Mouse (Mus musculus): Measurements from ENCODE around the gene Adamts14. TPM values are rescaled to one million over a fixed set of nuclear protein-coding genes. Genes with fewer than 3 reads are reported as not detected.

The Adamts14 gene
- total RNA-seq, 4 experiments from 2014 or later, result 0.31 to 0.58 (median 0.47) TPM

DNA sequence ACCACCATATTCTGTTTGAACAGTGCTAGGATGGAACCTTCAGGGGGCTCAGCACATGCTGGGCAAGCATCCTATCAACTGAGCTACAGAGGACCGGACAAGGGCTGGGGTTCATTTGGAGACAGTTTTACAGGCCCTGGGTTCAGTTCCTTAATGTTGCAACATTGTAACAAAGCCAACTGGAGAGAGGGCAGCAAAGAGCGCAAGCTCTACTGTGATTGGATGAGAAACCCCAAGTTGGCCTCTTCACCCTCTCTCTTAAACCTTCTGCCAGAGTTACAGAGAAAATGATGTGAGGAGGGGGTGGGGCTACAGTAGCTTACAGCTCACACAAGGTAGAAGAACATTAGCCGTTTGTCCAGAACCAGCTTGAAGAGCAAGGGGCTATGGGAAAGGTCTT is 86.2 kb downstream of the Adamts14 start:
- DNase-seq (ENCODE audit: low spot score in 2 of 2), result no peak

GRCm38 (mm10) chr10:61179927-61180326 is 93.3 kb downstream of the Adamts14 start:
- DNase-seq (ENCODE audit: low spot score in 2 of 2), result no peak

- no peak for DNase-seq (ENCODE audit: low spot score in 2 of 2)
Observed at GRCm38 (mm10) chr10:61178687-61179086, 94.6 kb downstream of the Adamts14 start.

DNA sequence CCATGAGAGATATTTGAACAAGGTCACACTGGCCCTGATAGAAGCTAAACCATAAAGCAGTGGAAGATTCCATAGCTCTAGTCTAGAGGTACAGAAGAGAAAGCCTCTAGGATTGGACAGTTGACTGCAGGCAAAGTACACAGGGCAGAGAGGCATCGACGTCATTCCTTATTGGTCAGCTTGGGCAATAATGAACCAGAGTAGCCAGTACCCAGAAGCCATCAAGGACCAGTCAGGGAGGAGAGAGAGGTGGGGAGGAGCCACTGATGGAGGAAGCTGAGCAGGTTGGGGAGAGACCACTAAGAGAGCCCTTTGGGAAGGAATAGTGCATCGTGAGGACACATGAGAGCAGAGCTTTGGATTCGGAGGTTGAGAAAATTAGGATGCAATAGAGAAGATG is 95.5 kb downstream of the Adamts14 start:
- no peak for DNase-seq (ENCODE audit: low spot score in 2 of 2)

DNA sequence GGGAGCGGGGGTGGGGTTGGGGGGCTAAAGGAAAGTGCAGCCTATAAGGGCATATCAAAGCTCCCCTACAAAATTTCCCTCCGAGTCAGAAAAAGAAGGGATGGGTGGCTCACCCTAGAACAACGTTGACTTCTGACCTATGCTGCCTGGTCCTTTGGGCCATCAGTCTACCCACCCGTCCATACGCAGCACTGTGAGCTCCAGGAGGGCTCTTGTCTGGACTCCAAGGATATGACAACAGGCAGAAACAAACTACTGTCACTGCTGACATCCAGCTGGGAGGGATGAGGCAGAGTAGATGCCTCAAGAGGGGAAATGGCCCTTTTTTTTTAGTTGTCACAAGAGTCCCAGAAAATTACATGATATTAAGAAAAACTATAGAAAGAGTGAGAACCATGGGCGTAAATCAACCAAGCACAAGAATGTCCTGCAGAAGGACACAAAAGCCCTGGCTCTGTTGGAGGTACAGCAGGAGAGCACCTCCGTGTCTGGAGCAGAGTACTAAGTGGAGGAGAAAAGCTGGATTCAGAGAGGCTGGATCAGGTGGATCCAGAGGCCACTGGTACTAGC is 96.9 kb downstream of the Adamts14 start:
- no peak for DNase-seq (ENCODE audit: low spot score in 2 of 2)

DNA sequence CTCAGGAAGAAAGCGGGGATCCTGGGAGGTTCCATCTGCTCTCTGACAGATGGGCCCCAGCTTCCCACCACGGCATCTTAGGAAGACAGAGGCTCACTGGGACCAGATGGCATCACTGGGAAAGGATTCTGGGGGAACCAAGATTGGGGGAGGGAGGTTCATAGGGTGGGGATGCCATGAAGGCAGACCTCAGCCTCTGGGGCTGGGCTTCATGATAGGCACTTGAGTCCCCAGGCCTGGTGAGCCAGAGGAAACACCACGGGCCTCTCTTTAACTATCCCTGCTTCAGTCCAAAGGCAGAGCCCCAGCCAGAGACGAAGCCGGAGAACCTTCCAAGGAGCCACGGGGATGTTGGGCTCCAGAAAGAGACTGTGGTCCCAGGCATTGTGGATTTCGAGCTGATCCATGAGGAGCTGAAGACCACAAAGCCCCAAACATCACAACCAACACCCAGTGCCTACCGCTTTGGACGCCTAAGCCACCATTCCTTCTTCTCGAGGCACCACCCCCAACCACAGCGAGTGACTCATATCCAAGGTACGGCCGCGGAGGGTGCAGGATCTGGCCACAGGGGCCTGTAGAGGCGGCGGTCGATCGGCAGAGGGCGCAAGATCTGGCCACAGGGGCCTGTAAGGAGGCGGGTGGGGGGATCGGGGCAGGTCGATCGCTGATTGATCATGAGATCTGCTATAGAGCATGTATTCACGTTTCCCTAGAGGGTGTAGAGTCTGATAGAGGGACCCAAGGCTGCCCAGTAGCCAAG is 97.6 kb downstream of the Adamts14 start:
- no peak for DNase-seq (ENCODE audit: low spot score in 2 of 2)

- DNase-seq (ENCODE audit: low spot score in 2 of 2), result no peak
Observed at GRCm38 (mm10) chr10:61174711-61175441, 98.4 kb downstream of the Adamts14 start.

- DNase-seq (ENCODE audit: low spot score in 2 of 2), result no peak
Observed at GRCm38 (mm10) chr10:61172496-61172895, 100.7 kb downstream of the Adamts14 start.

DNA sequence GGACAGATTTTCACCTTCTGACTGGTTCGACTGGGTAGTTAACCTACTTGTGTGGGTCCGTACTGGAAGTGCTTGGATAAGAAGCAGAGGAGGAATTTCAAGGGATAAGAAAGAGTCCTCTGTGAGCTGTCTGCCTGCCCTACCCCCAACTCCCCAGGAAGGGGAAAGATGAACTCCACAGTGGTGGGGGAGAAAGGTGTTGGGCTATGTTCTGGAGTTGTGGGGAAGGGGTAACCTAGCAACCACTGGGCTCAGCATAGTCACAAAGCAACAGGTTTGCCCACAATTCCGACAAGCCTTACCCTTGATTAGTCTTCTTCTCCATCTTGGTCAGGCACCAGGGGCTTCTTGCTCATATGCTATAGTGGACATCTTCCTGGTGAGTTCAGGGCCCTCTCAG is 101.6 kb downstream of the Adamts14 start, which contains the start of gene Tbata:
Gene Tbata (plus strand): TSS at position 301 of the 400 bp plus-strand sequence.
- DNase-seq (ENCODE audit: low spot score in 2 of 2), result no peak

GRCm38 (mm10) chr10:61168393-61168792 is 104.8 kb downstream of the Adamts14 start:
- DNase-seq (ENCODE audit: low spot score in 2 of 2), result no peak

GRCm38 (mm10) chr10:61167333-61168096 is 105.7 kb downstream of the Adamts14 start:
- no peak for DNase-seq (ENCODE audit: low spot score in 2 of 2)

GRCm38 (mm10) chr10:61162366-61162765 is 110.9 kb downstream of the Adamts14 start:
- DNase-seq (ENCODE audit: low spot score in 2 of 2), result no peak

GRCm38 (mm10) chr10:61160671-61161070 is 112.6 kb downstream of the Adamts14 start:
- peak in 1 of 2 experiments; percentile 37 for DNase-seq (ENCODE audit: low spot score in 2 of 2)

- no peak for DNase-seq (ENCODE audit: low spot score in 2 of 2)
Observed at GRCm38 (mm10) chr10:61160089-61160488, 113.1 kb downstream of the Adamts14 start.

DNA sequence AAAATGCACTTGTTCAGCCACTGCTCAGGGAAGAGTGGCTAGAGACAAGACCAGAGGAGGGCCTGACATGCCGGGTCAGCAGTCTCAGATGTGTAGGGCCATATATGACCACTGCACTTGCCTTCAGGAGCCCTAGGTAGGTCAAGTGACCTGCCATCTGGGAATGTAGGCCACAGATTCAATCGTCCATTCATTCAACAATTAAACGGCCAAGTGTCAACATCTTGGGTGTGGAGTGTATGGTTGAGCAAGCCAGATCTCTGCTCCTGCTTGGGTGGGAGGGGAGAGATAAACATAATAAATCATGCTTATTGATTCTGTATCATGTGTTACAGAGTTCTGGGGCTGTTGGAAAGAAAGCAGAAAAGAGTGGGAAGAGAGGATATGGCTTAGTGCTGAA is 114.6 kb downstream of the Adamts14 start:
- DNase-seq (ENCODE audit: low spot score in 2 of 2), result no peak

DNA sequence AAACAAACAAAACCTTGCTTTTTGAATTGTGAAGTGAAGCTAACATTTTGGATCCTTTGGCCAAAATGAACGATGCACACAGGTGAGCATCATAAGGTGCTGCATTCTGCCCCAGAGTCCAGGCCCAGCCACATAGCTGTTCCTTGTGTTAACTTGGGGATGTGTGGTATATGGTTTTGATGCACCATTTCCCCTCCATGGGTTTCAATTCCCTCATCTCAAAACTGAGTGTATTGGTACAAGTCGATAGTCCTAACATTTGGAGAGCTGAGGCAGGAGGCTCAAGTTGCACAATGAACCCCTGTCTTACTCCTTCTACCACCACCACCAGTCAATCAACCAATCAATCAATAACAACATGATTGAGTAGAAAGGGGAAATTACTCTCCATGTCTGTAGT is 116.8 kb downstream of the Adamts14 start:
- no peak for DNase-seq (ENCODE audit: low spot score in 2 of 2)

DNA sequence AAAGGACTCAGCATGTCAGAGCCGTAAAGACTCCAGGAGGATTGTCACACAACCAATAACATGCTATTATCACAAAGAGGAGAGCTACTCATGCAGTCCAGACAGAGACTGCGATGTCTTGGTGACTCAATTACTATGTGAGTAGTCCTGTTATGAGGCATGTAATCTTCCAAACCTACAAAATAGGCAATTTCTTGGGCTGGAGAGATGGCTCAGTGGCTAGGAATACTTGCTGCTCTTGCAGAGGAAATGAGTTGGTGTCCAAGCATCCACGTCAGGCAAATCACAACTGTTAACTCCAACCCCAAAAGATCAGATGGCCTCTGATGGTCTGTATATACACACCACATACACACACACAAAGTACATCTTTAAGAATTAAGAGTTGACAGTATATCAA is 117.6 kb downstream of the Adamts14 start:
- no peak for DNase-seq (ENCODE audit: low spot score in 2 of 2)

GRCm38 (mm10) chr10:61152131-61152530 is 121.1 kb downstream of the Adamts14 start:
- no peak for DNase-seq (ENCODE audit: low spot score in 2 of 2)

DNA sequence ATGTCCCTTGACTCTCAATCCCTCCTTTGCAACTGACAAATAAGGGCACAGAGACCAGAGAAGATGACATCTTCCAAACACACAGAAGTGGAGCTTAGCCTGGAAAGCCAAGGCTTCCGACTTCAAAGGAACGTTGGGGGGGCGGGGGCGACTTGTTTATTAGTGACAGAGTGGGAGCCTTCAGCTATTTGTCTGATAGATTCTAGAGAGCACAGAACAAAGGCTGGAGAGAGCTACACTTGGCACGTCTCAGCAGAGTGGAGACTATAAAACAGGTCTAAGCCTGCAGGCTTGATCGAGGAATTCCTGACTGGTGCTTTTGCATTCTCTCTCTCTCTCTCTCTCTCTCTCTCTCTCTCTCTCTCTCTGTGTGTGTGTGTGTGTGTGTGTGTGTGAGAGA is 122.6 kb downstream of the Adamts14 start:
- no peak for DNase-seq (ENCODE audit: low spot score in 2 of 2)

- DNase-seq (ENCODE audit: low spot score in 2 of 2), result no peak
Observed at GRCm38 (mm10) chr10:61149476-61149875, 123.8 kb downstream of the Adamts14 start.
